12 mouse cellular contexts compared by ENCODE assay signal in the genomic region with DNA sequence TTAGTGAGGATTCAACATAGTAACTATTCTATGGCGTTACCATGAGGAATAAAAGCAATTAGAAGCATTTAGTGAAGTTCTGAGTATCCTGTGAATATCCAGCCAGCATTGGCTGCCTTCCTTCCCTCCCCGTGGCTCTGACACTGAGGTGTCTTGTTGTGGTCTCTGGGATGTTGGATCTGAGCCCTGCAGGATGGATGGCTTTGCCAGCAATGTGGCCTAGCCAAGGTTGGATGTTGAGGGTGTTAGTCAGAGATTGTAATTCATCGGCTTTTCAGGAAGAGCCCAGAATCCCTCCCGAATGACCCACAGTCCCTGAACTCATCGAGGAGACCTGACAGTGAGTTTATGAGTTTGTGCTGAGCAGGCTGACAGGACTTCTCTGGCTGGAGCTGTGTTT. TPM values are rescaled to one million over a fixed set of nuclear protein-coding genes. Genes with fewer than 3 reads are reported as not detected.
DNase-seq lines count a peak whose midpoint lies in the region; ATAC-seq and TF ChIP-seq lines count a peak whose summit lies in the region.
"Had no signal": no experiment of that assay in that cellular context is flagged by ENCODE, and none has a peak within 500 bp of the region (broad histone marks: within the 10 kb centered on the region; RNA-seq: fewer than 3 reads in every experiment).

No protein-coding gene starts in this region.

- WGBS in heart, embryonic 15.5 days: 45% methylated on average over 5 of the region's 5 CpGs
- WGBS in heart, embryonic 10.5 days: 72% methylated on average over 5 of the region's 5 CpGs
- 75% methylated on average over 5 of the region's 5 CpGs for WGBS in neural tube, embryonic 13.5 days
- WGBS in neural tube, embryonic 15.5 days: 56% methylated on average over 5 of the region's 5 CpGs

- TF ChIP-seq CTCF in brain, embryonic 14.5 days (IDR thresholded peaks at IDR 0.05; ENCODE audit: borderline replicate concordance, extremely low read depth, insufficient read depth, insufficient read length): no peak

- no peak overlapping the region for H3K4me2 ChIP-seq in heart, embryonic 15.5 days
- H3K4me2 ChIP-seq in neural tube, embryonic 13.5 days: no peak overlapping the region
- no peak overlapping the region for H3K4me2 ChIP-seq in neural tube, embryonic 15.5 days
- H3K4me2 ChIP-seq: stomach, embryonic 15.5 days had no signal

- TF ChIP-seq POLR2A in brain, embryonic 14.5 days (IDR thresholded peaks at IDR 0.05; ENCODE audit: borderline replicate concordance, extremely low read depth, insufficient read depth, insufficient read length, poor library complexity, severe bottlenecking): no peak

- no peak for ATAC-seq in heart, embryonic 15.5 days (replicated peaks; ENCODE audit: insufficient number of reproducible peaks, insufficient read depth, low FRiP score, low read depth)
- ATAC-seq in neural tube, embryonic 13.5 days (ENCODE audit: low read depth): 0 out of 2 replicates have a peak, but pooled peaks have one; percentile 48
- peak; percentile 77; the same call in 1 of the 2 replicates for ATAC-seq in neural tube, embryonic 15.5 days (ENCODE audit: low FRiP score)
- ATAC-seq: forebrain, embryonic 14.5 days; lung, postnatal 0 days had no signal

- H3K27ac ChIP-seq in heart, embryonic 15.5 days: 0 out of 2 replicates have a peak overlapping the region, but pooled peaks have one; percentile 2
- no peak overlapping the region for H3K27ac ChIP-seq in heart, embryonic 10.5 days
- no peak overlapping the region for H3K27ac ChIP-seq in neural tube, embryonic 13.5 days (replicated peaks)
- peak overlapping the region; percentile 49; the same call in 1 of the 2 replicates for H3K27ac ChIP-seq in neural tube, embryonic 15.5 days (replicated peaks)
- H3K27ac ChIP-seq: stomach, embryonic 15.5 days had no signal

- no peaks in the 10 kb centered on the region; the same call in 1 of the 2 replicates for H3K9me3 ChIP-seq in heart, embryonic 15.5 days (replicated peaks)
- no peaks in the 10 kb centered on the region for H3K9me3 ChIP-seq in heart, embryonic 10.5 days
- H3K9me3 ChIP-seq in neural tube, embryonic 13.5 days: no peaks in the 10 kb centered on the region
- no peaks in the 10 kb centered on the region for H3K9me3 ChIP-seq in neural tube, embryonic 15.5 days (replicated peaks)
- H3K9me3 ChIP-seq: stomach, embryonic 15.5 days had no signal

- peaks cover 54% of the 10 kb centered on the region for H3K27me3 ChIP-seq in heart, embryonic 15.5 days
- peaks cover 73% of the 10 kb centered on the region for H3K27me3 ChIP-seq in heart, embryonic 10.5 days (ENCODE audit: insufficient read depth, poor library complexity, severe bottlenecking)
- no peaks in the 10 kb centered on the region for H3K27me3 ChIP-seq in neural tube, embryonic 13.5 days
- H3K27me3 ChIP-seq in neural tube, embryonic 15.5 days (replicated peaks): no peaks in the 10 kb centered on the region; the same call in 1 of the 2 replicates
- H3K27me3 ChIP-seq: stomach, embryonic 15.5 days had no signal

- no peaks in the 10 kb centered on the region for H3K36me3 ChIP-seq in heart, embryonic 15.5 days
- no peaks in the 10 kb centered on the region for H3K36me3 ChIP-seq in heart, embryonic 10.5 days
- no peaks in the 10 kb centered on the region for H3K36me3 ChIP-seq in neural tube, embryonic 13.5 days
- H3K36me3 ChIP-seq in neural tube, embryonic 15.5 days: no peaks in the 10 kb centered on the region
- H3K36me3 ChIP-seq: stomach, embryonic 15.5 days had no signal

- DNase-seq in heart, embryonic 10.5 days (ENCODE audit: low spot score): no peak
- no peak for DNase-seq in neural tube, embryonic 10.5 days (ENCODE audit: extremely low spot score, low spot score)
- DNase-seq in brain, embryonic 14.5 days (ENCODE audit: low read depth): peak; percentile 64
- no peak for DNase-seq in urinary bladder, postnatal 25 days (ENCODE audit: low spot score)
- no peak for DNase-seq in retina, postnatal 1 day
- DNase-seq: embryo, embryonic 11 days had no signal

- no peak overlapping the region for H3K9ac ChIP-seq in heart, embryonic 15.5 days
- no peak overlapping the region for H3K9ac ChIP-seq in neural tube, embryonic 13.5 days
- H3K9ac ChIP-seq in neural tube, embryonic 15.5 days (replicated peaks): no peak overlapping the region
- H3K9ac ChIP-seq: stomach, embryonic 15.5 days had no signal

- no peak overlapping the region for H3K4me3 ChIP-seq in heart, embryonic 15.5 days
- no peak overlapping the region for H3K4me3 ChIP-seq in heart, embryonic 10.5 days
- H3K4me3 ChIP-seq in neural tube, embryonic 13.5 days: no peak overlapping the region
- no peak overlapping the region for H3K4me3 ChIP-seq in neural tube, embryonic 15.5 days (replicated peaks)
- H3K4me3 ChIP-seq: stomach, embryonic 15.5 days had no signal

- H3K4me1 ChIP-seq in heart, embryonic 15.5 days (replicated peaks): peaks cover 11% of the 10 kb centered on the region
- peaks cover 7% of the 10 kb centered on the region for H3K4me1 ChIP-seq in heart, embryonic 10.5 days
- H3K4me1 ChIP-seq in neural tube, embryonic 13.5 days (replicated peaks): peaks cover 26% of the 10 kb centered on the region
- peaks cover 11% of the 10 kb centered on the region; the same call in 1 of the 2 replicates for H3K4me1 ChIP-seq in neural tube, embryonic 15.5 days

RNA-seq across cellular contexts. Expression of gene Rgs3, which starts 36.4 kb away (rescaled TPM):
- 56.9 and 72.2 TPM in 2 replicates for polyA plus RNA-seq in heart, embryonic 15.5 days (2015; fragmentation: Nextera tagmentation; extraction: Ambion mirVana)
- 61.4 and 65.4 TPM in 2 replicates for polyA plus RNA-seq in heart, embryonic 10.5 days (2016; fragmentation: Nextera tagmentation; extraction: Ambion mirVana)
- 71.4 and 79.0 TPM in 2 replicates for polyA plus RNA-seq in neural tube, embryonic 13.5 days (2015; fragmentation: Nextera tagmentation; extraction: Ambion mirVana)
- 68.8 and 92.5 TPM in 2 replicates for polyA plus RNA-seq in brain, embryonic 14.5 days (2012; rRNA removed)
- polyA plus RNA-seq in neural tube, embryonic 15.5 days (2015; fragmentation: Nextera tagmentation; extraction: Ambion mirVana): 49.2 and 53.8 TPM in 2 replicates

Comparison
In these comparisons a context has a peak if more than half of its experiments do, and no peak if none do; other contexts are left out.
1. H3K27ac ChIP-seq: peak in heart, embryonic 15.5 days (single experiment) and neural tube, embryonic 15.5 days (single experiment); none in heart, embryonic 10.5 days (single experiment) and neural tube, embryonic 13.5 days (single experiment).